Mouse (Mus musculus): Measurements from ENCODE around the gene Tbc1d10b.

DNA sequence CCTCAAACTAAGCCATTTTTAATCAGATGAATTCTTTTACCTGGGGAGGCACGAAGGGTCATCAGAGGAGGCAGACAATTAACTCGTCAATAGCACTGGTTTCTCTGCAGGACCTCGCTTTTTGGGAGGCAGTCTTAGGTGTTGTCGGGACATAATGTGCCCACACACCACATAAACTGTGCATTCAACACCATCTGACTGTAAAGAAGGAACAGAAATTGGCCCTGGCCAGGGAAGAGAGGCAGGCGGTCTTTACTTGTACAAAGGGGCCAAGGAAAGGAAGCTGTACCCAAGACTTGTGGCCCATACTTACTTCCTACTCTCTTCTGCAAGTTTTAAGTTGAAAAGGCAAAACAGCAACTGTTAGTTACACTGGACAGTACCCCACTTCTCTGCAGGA, 48.2 kb upstream of the Tbc1d10b start:
- TF ChIP-seq POLR2A (IDR thresholded peaks at IDR 0.05; ENCODE audit: control insufficient read depth, extremely low read depth, insufficient read depth, low read length, poor library complexity) (no peak), CTCF (IDR thresholded peaks at IDR 0.05; ENCODE audit: borderline replicate concordance, control insufficient read depth, extremely low read depth, insufficient read depth, low read length, poor library complexity) (no peak)
